Mouse (Mus musculus): ENCODE measurements at regions not wholly inside any gene's neighbourhood (a gene's known extent, or its start where the extent isn't known, plus 50 kb on each side); places are given as distances from the start of the nearest gene placed in this dataset.

DNA sequence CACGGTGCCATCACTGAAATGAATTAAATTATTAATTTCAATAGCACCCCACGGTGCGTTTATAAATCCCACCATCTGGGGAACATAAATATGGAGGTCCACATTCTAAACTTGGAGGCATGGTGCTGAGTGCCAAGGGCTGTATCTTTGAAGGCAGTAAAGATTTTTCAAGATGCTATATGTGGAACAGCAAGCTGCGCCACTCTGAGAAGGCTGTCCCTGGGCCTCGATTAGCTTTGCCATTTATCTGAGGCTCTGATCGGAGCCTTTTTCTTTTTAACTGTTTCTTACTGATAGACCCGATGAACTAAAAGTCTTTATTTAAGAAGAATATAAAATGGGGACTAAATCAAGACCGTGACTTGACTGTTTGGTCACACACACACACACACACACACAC lies 114.5 kb upstream of the Prox1 start:
- Histone ChIP-seq H3K36me3 (ENCODE audit: control insufficient read depth, insufficient read depth, low read length) (no peaks in the 10 kb centered on the region), H3K27ac (ENCODE audit: control insufficient read depth, insufficient read depth, low read depth, low read length) (no peak overlapping the region), H3K4me3 (ENCODE audit: control insufficient read depth, low read depth, low read length) (no peak overlapping the region), H3K4me1 (ENCODE audit: control insufficient read depth, insufficient read depth, low read length) (no peaks in the 10 kb centered on the region), H3K27me3 (ENCODE audit: control insufficient read depth, insufficient read depth, low read length) (no peaks in the 10 kb centered on the region)
- TF ChIP-seq POLR2A (IDR thresholded peaks at IDR 0.05; ENCODE audit: control insufficient read depth, low read depth, low read length) (no peak), CTCF (IDR thresholded peaks at IDR 0.05; ENCODE audit: control insufficient read depth, insufficient read depth, insufficient replicate concordance, low read depth, low read length) (no peak)

- Histone ChIP-seq H3K36me3 (ENCODE audit: control insufficient read depth, insufficient read depth, low read length) (no peaks in the 10 kb centered on the region), H3K27ac (ENCODE audit: control insufficient read depth, insufficient read depth, low read depth, low read length) (no peak overlapping the region), H3K4me3 (ENCODE audit: control insufficient read depth, low read depth, low read length) (no peak overlapping the region), H3K27me3 (ENCODE audit: control insufficient read depth, insufficient read depth, low read length) (no peaks in the 10 kb centered on the region), H3K4me1 (ENCODE audit: control insufficient read depth, insufficient read depth, low read length) (no peaks in the 10 kb centered on the region)
- TF ChIP-seq POLR2A (IDR thresholded peaks at IDR 0.05; ENCODE audit: control insufficient read depth, low read depth, low read length) (no peak), CTCF (IDR thresholded peaks at IDR 0.05; ENCODE audit: control insufficient read depth, insufficient read depth, insufficient replicate concordance, low read depth, low read length) (no peak)
These were observed 113.6 kb upstream of the Prox1 start for GRCm38 (mm10) chr1:190284138-190284537.

GRCm38 (mm10) chr1:190280081-190280858 lies 109.8 kb upstream of the Prox1 start:
- Histone ChIP-seq H3K4me3 (ENCODE audit: control insufficient read depth, low read depth, low read length) (no peak overlapping the region), H3K36me3 (ENCODE audit: control insufficient read depth, insufficient read depth, low read length) (no peaks in the 10 kb centered on the region), H3K27ac (ENCODE audit: control insufficient read depth, insufficient read depth, low read depth, low read length) (no peak overlapping the region), H3K27me3 (ENCODE audit: control insufficient read depth, insufficient read depth, low read length) (no peaks in the 10 kb centered on the region), H3K4me1 (ENCODE audit: control insufficient read depth, insufficient read depth, low read length) (no peaks in the 10 kb centered on the region)
- TF ChIP-seq POLR2A (IDR thresholded peaks at IDR 0.05; ENCODE audit: control insufficient read depth, low read depth, low read length), result no peak
- no peak for TF ChIP-seq CTCF (IDR thresholded peaks at IDR 0.05; ENCODE audit: control insufficient read depth, insufficient read depth, insufficient replicate concordance, low read depth, low read length)

DNA sequence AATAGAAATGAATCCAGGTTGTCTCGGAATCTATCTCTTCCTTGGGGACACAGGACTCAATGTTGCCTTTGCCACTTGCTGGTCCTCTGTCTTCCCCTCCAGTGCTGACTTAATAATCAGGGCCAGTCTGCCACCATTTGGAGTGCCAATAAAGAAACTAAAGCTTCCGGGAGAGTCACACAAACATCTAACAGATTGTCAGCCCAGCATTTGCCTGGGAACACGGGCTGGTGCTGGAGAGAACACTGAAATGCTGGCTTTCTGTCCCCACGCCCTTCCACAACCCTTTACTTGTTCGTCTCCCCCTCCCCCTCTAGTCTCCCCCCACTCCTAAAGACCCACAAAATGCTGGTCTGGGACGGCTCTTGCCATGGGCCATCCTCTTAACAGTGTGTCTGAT lies 104.4 kb upstream of the Prox1 start:
- Histone ChIP-seq H3K36me3 (ENCODE audit: control insufficient read depth, insufficient read depth, low read length) (no peaks in the 10 kb centered on the region), H3K4me1 (ENCODE audit: control insufficient read depth, insufficient read depth, low read length) (no peaks in the 10 kb centered on the region), H3K4me3 (ENCODE audit: control insufficient read depth, low read depth, low read length) (no peak overlapping the region), H3K27me3 (ENCODE audit: control insufficient read depth, insufficient read depth, low read length) (no peaks in the 10 kb centered on the region), H3K27ac (ENCODE audit: control insufficient read depth, insufficient read depth, low read depth, low read length) (no peak overlapping the region)
- TF ChIP-seq POLR2A (IDR thresholded peaks at IDR 0.05; ENCODE audit: control insufficient read depth, low read depth, low read length), result no peak
- no peak for TF ChIP-seq CTCF (IDR thresholded peaks at IDR 0.05; ENCODE audit: control insufficient read depth, insufficient read depth, insufficient replicate concordance, low read depth, low read length)

DNA sequence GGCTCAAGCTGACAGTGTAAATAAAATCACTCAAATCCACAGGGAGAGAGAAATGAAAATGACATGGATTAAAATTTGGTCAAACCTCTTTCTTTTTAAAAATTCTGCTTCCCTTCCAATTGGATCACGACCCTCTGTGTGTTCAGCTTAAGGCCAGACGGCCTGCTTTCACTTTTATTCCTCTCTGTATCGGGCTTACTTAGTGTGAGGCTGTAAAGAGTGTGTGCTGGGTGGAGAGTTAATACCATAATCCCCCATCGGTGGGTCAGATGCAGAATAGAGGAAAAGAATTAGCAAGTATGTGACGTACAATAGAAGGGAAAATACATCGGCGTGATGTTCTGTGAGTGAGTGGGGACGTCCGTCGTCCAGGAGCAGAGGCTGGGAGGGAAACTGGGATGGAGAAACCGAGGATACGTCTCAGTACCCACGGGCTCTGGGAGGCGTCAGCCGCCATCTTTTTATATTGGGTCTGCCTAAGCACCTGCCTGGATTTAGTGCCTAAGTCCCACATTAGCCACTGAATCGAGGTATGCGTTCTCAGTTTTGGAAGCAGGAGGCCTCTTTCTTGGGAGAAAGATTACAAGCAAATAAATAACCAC lies 100.4 kb upstream of the Prox1 start:
- Histone ChIP-seq H3K27me3 (ENCODE audit: control insufficient read depth, insufficient read depth, low read length) (no peaks in the 10 kb centered on the region), H3K4me3 (ENCODE audit: control insufficient read depth, low read depth, low read length) (no peak overlapping the region), H3K36me3 (ENCODE audit: control insufficient read depth, insufficient read depth, low read length) (no peaks in the 10 kb centered on the region), H3K4me1 (ENCODE audit: control insufficient read depth, insufficient read depth, low read length) (no peaks in the 10 kb centered on the region), H3K27ac (ENCODE audit: control insufficient read depth, insufficient read depth, low read depth, low read length) (no peak overlapping the region)
- no peak for TF ChIP-seq CTCF (IDR thresholded peaks at IDR 0.05; ENCODE audit: control insufficient read depth, insufficient read depth, insufficient replicate concordance, low read depth, low read length)
- TF ChIP-seq POLR2A (IDR thresholded peaks at IDR 0.05; ENCODE audit: control insufficient read depth, low read depth, low read length), result no peak

DNA sequence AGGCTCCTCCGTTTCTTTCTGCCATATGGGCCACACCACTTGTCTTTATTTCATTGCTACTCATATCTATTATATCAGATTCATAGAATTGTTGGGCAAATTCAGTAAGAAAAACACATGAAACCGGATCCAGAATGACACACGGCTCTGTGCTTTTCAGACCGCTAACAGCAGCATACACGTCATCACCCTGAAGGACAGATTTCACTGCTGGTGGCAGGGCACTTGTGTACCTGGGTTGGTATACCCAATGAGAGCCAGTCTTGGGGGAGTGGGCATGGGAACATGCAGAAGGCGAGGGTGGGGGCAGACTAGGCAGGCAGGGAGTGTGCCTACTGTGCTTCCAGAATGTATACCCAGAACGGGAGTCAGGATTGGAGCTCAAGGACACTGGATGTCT lies 98.7 kb upstream of the Prox1 start:
- TF ChIP-seq POLR2A (IDR thresholded peaks at IDR 0.05; ENCODE audit: control insufficient read depth, low read depth, low read length) (no peak), CTCF (IDR thresholded peaks at IDR 0.05; ENCODE audit: control insufficient read depth, insufficient read depth, insufficient replicate concordance, low read depth, low read length) (no peak)
- Histone ChIP-seq H3K4me3 (ENCODE audit: control insufficient read depth, low read depth, low read length) (no peak overlapping the region), H3K27ac (ENCODE audit: control insufficient read depth, insufficient read depth, low read depth, low read length) (no peak overlapping the region)

GRCm38 (mm10) chr1:190265085-190265780 lies 94.7 kb upstream of the Prox1 start:
- TF ChIP-seq CTCF (IDR thresholded peaks at IDR 0.05; ENCODE audit: control insufficient read depth, insufficient read depth, insufficient replicate concordance, low read depth, low read length), result no peak
- no peak for TF ChIP-seq POLR2A (IDR thresholded peaks at IDR 0.05; ENCODE audit: control insufficient read depth, low read depth, low read length)

More for the DNA sequence above, 98.7 kb upstream of the Prox1 start:
- Histone ChIP-seq H3K27me3 (ENCODE audit: control insufficient read depth, insufficient read depth, low read length) (no peaks in the 10 kb centered on the region), H3K4me1 (ENCODE audit: control insufficient read depth, insufficient read depth, low read length) (no peaks in the 10 kb centered on the region), H3K36me3 (ENCODE audit: control insufficient read depth, insufficient read depth, low read length) (no peaks in the 10 kb centered on the region)

More at GRCm38 (mm10) chr1:190265085-190265780, 94.7 kb upstream of the Prox1 start:
- H3K27ac ChIP-seq (ENCODE audit: control insufficient read depth, insufficient read depth, low read depth, low read length), result no peak overlapping the region
- H3K36me3 ChIP-seq (ENCODE audit: control insufficient read depth, insufficient read depth, low read length), result no peaks in the 10 kb centered on the region
- H3K4me1 ChIP-seq (ENCODE audit: control insufficient read depth, insufficient read depth, low read length), result no peaks in the 10 kb centered on the region
- H3K27me3 ChIP-seq (ENCODE audit: control insufficient read depth, insufficient read depth, low read length), result no peaks in the 10 kb centered on the region
- H3K4me3 ChIP-seq (ENCODE audit: control insufficient read depth, low read depth, low read length), result no peak overlapping the region
